Mouse (Mus musculus): ENCODE data around the gene Sec14l5.
"Not testable (repeated sequence)": the region's sequence is repeated elsewhere in the genome, so short reads cannot be mapped to it uniquely, and the experiment has no call there.

Gene Sec14l5

GRCm38 (mm10) chr16:5216686-5217085 lies 69.8 kb downstream of the Sec14l5 start:
- no peak for DNase-seq (ENCODE audit: low spot score)

- no peak for DNase-seq (ENCODE audit: low spot score)
Measured at GRCm38 (mm10) chr16:5217341-5218133, 70.6 kb downstream of the Sec14l5 start.

- DNase-seq (ENCODE audit: low spot score): no peak
Measured at GRCm38 (mm10) chr16:5221403-5221802, 74.5 kb downstream of the Sec14l5 start.

GRCm38 (mm10) chr16:5222140-5222539 lies 75.2 kb downstream of the Sec14l5 start, which contains the start of gene AU021092:
AU021092 (minus strand) TSS chr16:5222299.
- DNase-seq (ENCODE audit: low spot score): no peak

GRCm38 (mm10) chr16:5226534-5226933 lies 79.6 kb downstream of the Sec14l5 start:
- not testable (repeated sequence) for DNase-seq (ENCODE audit: low spot score)

GRCm38 (mm10) chr16:5227501-5227900 lies 80.6 kb downstream of the Sec14l5 start:
- DNase-seq (ENCODE audit: low spot score): not testable (repeated sequence)

GRCm38 (mm10) chr16:5228103-5228502 lies 81.2 kb downstream of the Sec14l5 start:
- DNase-seq (ENCODE audit: low spot score): peak; percentile 29

GRCm38 (mm10) chr16:5232982-5233381 lies 86.1 kb downstream of the Sec14l5 start:
- no peak for DNase-seq (ENCODE audit: low spot score)

GRCm38 (mm10) chr16:5233418-5234313 lies 86.8 kb downstream of the Sec14l5 start, which contains the start of gene Alg1:
Alg1 (plus strand) TSS chr16:5233621.
- peak; percentile 94 for DNase-seq (ENCODE audit: low spot score)
